Mouse (Mus musculus) megakaryocyte, embryonic 14.5 days (primary cell): ENCODE data around the gene Treh.

Source experiments
- FLI1 ChIP-seq: IDR thresholded peaks from 2 replicates; pipeline ENCODE4 v1.6.1; 2012; ENCODE audit warnings: low read length, inconsistent platforms, mixed read lengths
- GATA1 ChIP-seq: IDR thresholded peaks from 3 replicates; pipeline ENCODE4 v1.6.1; 2012; ENCODE audit warnings: mixed read lengths, low read length, inconsistent platforms, borderline replicate concordance

DNA sequence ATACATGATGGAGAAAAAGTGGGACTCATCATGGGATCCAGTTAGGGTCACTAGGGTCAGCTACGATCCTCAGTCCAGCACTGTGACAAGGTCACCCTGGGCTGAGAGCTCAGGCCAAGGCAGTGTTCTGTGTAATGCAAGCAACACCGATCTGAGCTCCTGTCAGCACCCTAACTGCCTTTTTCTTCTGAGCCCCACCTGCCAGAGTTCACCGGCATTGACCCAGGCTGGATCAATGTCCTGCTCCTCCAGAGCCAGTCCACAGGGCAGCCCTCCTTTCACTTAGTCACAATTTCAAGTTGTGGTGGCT is 48.8 kb downstream of the Treh start:
- TF ChIP-seq GATA1: no peak
- no peak for TF ChIP-seq FLI1
